Mouse (Mus musculus) limb, embryonic 13.5 days (tissue): ENCODE measurements around the gene Gm3336. TPM values are rescaled to one million over a fixed set of nuclear protein-coding genes. Genes with fewer than 3 reads are reported as not detected.

Experiments used
- ATAC-seq: fragments of 200-750 bp; cut with Nextera tagmentation; 2 replicates; pipeline ENCODE4 v1.8.0; 2017; ENCODE audit warnings: low read depth, moderate number of reproducible peaks, moderate TSS enrichment; ENCODE audit not compliant: low FRiP score
- H3K27ac ChIP-seq: fragments of 300-500 bp; sonication (generic); 2 replicates; pipeline ENCODE4 v1.5.1; 2015; ENCODE audit warnings: inconsistent platforms, mild to moderate bottlenecking, moderate library complexity
- H3K27me3 ChIP-seq: fragments of 300-500 bp; sonication (generic); 2 replicates; pipeline ENCODE4 v1.6.1; 2015; ENCODE audit warnings: mild to moderate bottlenecking, inconsistent platforms
- H3K36me3 ChIP-seq: fragments of 300-500 bp; sonication (generic); 2 replicates; pipeline ENCODE4 v1.6.1; 2015; ENCODE audit warnings: inconsistent platforms, mild to moderate bottlenecking, moderate library complexity
- H3K4me1 ChIP-seq: fragments of 300-500 bp; sonication (generic); 2 replicates; pipeline ENCODE4 v1.6.1; 2015; ENCODE audit warnings: inconsistent platforms
- H3K4me2 ChIP-seq: fragments of 300-500 bp; sonication (generic); replicated peaks from 2 replicates; pipeline ENCODE4 v1.6.1; 2015; ENCODE audit warnings: inconsistent platforms, mild to moderate bottlenecking, moderate library complexity
- H3K4me3 ChIP-seq: fragments of 300-500 bp; sonication (generic); 2 replicates; pipeline ENCODE4 v1.5.1; 2015; ENCODE audit warnings: moderate library complexity, mild to moderate bottlenecking, inconsistent platforms
- H3K9ac ChIP-seq: fragments of 300-500 bp; sonication (generic); 2 replicates; pipeline ENCODE4 v1.6.1; 2015; ENCODE audit warnings: mild to moderate bottlenecking, inconsistent platforms
- H3K9me3 ChIP-seq: fragments of 300-500 bp; sonication (generic); 2 replicates; pipeline ENCODE4 v1.6.1; 2016; ENCODE audit warnings: inconsistent platforms
- WGBS: fragments of 180-500 bp; shearing (Covaris S2); methylation state at CpG from one replicate; pipeline ENCODE4 v1.1.7; 2015; 5-methylcytosine and 5-hydroxymethylcytosine counted together
- polyA plus RNA-seq: library from polyadenylated mRNA; unstranded; fragments of >200 nt; fragmentation: Nextera tagmentation; extraction: Ambion mirVana; gene quantifications from 2 replicates; pipeline ENCODE4 v1.2.1, GENCODE M21; 2015

Gene Gm3336
- polyA plus RNA-seq, 1 experiment from 2014 or later = not detected

- Histone ChIP-seq H3K27ac (no peak overlapping the region), H3K36me3 (peaks cover 35% of the 10 kb centered on the region), H3K4me2 (no peak overlapping the region), H3K9ac (no peak overlapping the region), H3K4me3 (no peak overlapping the region), H3K4me1 (peaks cover 13% of the 10 kb centered on the region), H3K27me3 (no peaks in the 10 kb centered on the region), H3K9me3 (no peaks in the 10 kb centered on the region)
- ATAC-seq = no peak
- 65% methylated on average over 3 of the region's 3 CpGs for WGBS
Observed at GRCm38 (mm10) chr8:70681410-70681809, 36.9 kb upstream of the Gm3336 start.

- H3K27ac ChIP-seq = no peak overlapping the region
- peak overlapping the region; percentile 48 for H3K4me2 ChIP-seq
- no peaks in the 10 kb centered on the region for H3K9me3 ChIP-seq
- 6% methylated on average over 19 of the region's 19 CpGs for WGBS
- ATAC-seq = peak; percentile 75
- peaks cover 31% of the 10 kb centered on the region for H3K36me3 ChIP-seq
- H3K4me1 ChIP-seq = peaks cover 13% of the 10 kb centered on the region
- 0 out of 2 replicates have a peak overlapping the region, but pooled peaks have one; percentile 5 for H3K4me3 ChIP-seq
- peak overlapping the region; percentile 60 for H3K9ac ChIP-seq
- H3K27me3 ChIP-seq = no peaks in the 10 kb centered on the region
Observed at GRCm38 (mm10) chr8:70682193-70682592, 36.1 kb upstream of the Gm3336 start.

GRCm38 (mm10) chr8:70682692-70683091, 35.7 kb upstream of the Gm3336 start:
- Histone ChIP-seq H3K9me3 (no peaks in the 10 kb centered on the region), H3K4me3 (no peak overlapping the region), H3K4me2 (peak overlapping the region; percentile 48), H3K36me3 (peaks cover 26% of the 10 kb centered on the region), H3K27ac (no peak overlapping the region), H3K27me3 (no peaks in the 10 kb centered on the region), H3K9ac (peak overlapping the region; percentile 60; the same call in 1 of the 2 replicates), H3K4me1 (peaks cover 13% of the 10 kb centered on the region)
- WGBS = 63% methylated on average over 3 of the region's 3 CpGs
- no peak for ATAC-seq

GRCm38 (mm10) chr8:70684291-70684690, 34.1 kb upstream of the Gm3336 start:
- no peak overlapping the region for H3K27ac ChIP-seq
- no peaks in the 10 kb centered on the region for H3K27me3 ChIP-seq
- H3K9me3 ChIP-seq = no peaks in the 10 kb centered on the region
- no peak overlapping the region for H3K4me2 ChIP-seq
- no peak for ATAC-seq
- peaks cover 10% of the 10 kb centered on the region for H3K36me3 ChIP-seq
- no peak overlapping the region for H3K9ac ChIP-seq
- WGBS = 46% methylated on average over 7 of the region's 7 CpGs
- no peak overlapping the region for H3K4me3 ChIP-seq
- peaks cover 13% of the 10 kb centered on the region for H3K4me1 ChIP-seq

- WGBS = 83% methylated on average over 8 of the region's 8 CpGs
- Histone ChIP-seq H3K4me1 (peaks cover 25% of the 10 kb centered on the region), H3K36me3 (no peaks in the 10 kb centered on the region), H3K9ac (no peak overlapping the region), H3K4me3 (no peak overlapping the region), H3K9me3 (no peaks in the 10 kb centered on the region), H3K27ac (no peak overlapping the region), H3K27me3 (no peaks in the 10 kb centered on the region), H3K4me2 (no peak overlapping the region)
- ATAC-seq = no peak
Observed at GRCm38 (mm10) chr8:70687576-70687975, 30.8 kb upstream of the Gm3336 start.

- no peak for ATAC-seq
- no peak overlapping the region for H3K4me2 ChIP-seq
- no peak overlapping the region for H3K9ac ChIP-seq
- 95% methylated on average over 3 of the region's 3 CpGs for WGBS
- H3K4me3 ChIP-seq = no peak overlapping the region
- no peaks in the 10 kb centered on the region for H3K36me3 ChIP-seq
- H3K9me3 ChIP-seq = no peaks in the 10 kb centered on the region
- no peak overlapping the region for H3K27ac ChIP-seq
- peaks cover 26% of the 10 kb centered on the region for H3K4me1 ChIP-seq
- H3K27me3 ChIP-seq = no peaks in the 10 kb centered on the region
Observed at GRCm38 (mm10) chr8:70688136-70688535, 30.2 kb upstream of the Gm3336 start.

- Histone ChIP-seq H3K9me3 (no peaks in the 10 kb centered on the region), H3K4me2 (no peak overlapping the region; the same call in 1 of the 2 replicates), H3K27me3 (no peaks in the 10 kb centered on the region), H3K4me1 (peaks cover 37% of the 10 kb centered on the region), H3K27ac (0 out of 2 replicates have a peak overlapping the region, but pooled peaks have one; percentile 15), H3K4me3 (no peak overlapping the region), H3K9ac (no peak overlapping the region), H3K36me3 (no peaks in the 10 kb centered on the region)
- no peak for ATAC-seq
- 70% methylated on average over 5 of the region's 5 CpGs for WGBS
Observed at GRCm38 (mm10) chr8:70689892-70690390, 28.4 kb upstream of the Gm3336 start.

GRCm38 (mm10) chr8:70691230-70691629, 27.1 kb upstream of the Gm3336 start:
- H3K36me3 ChIP-seq = no peaks in the 10 kb centered on the region
- peak overlapping the region; percentile 36 for H3K4me3 ChIP-seq
- peak overlapping the region; percentile 86 for H3K27ac ChIP-seq
- peak overlapping the region; percentile 64 for H3K4me2 ChIP-seq
- 46% methylated on average over 4 of the region's 4 CpGs for WGBS
- no peaks in the 10 kb centered on the region for H3K9me3 ChIP-seq
- peaks cover 50% of the 10 kb centered on the region for H3K4me1 ChIP-seq
- H3K9ac ChIP-seq = peak overlapping the region; percentile 72
- ATAC-seq = peak; percentile 10
- H3K27me3 ChIP-seq = no peaks in the 10 kb centered on the region

- 4% methylated on average over 20 of the region's 20 CpGs for WGBS
- peak overlapping the region; percentile 72 for H3K9ac ChIP-seq
- H3K27me3 ChIP-seq = no peaks in the 10 kb centered on the region
- peaks cover 55% of the 10 kb centered on the region for H3K4me1 ChIP-seq
- H3K9me3 ChIP-seq = no peaks in the 10 kb centered on the region
- H3K36me3 ChIP-seq = no peaks in the 10 kb centered on the region
- peak overlapping the region; percentile 64 for H3K4me2 ChIP-seq
- peak; percentile 60 for ATAC-seq
- peak overlapping the region; percentile 86 for H3K27ac ChIP-seq
- H3K4me3 ChIP-seq = peak overlapping the region; percentile 36
Observed at GRCm38 (mm10) chr8:70691727-70692231, 26.6 kb upstream of the Gm3336 start.

- no peak overlapping the region for H3K4me3 ChIP-seq
- H3K36me3 ChIP-seq = no peaks in the 10 kb centered on the region
- H3K4me2 ChIP-seq = no peak overlapping the region
- H3K4me1 ChIP-seq = peaks cover 70% of the 10 kb centered on the region
- H3K9me3 ChIP-seq = no peaks in the 10 kb centered on the region
- 70% methylated on average over 5 of the region's 5 CpGs for WGBS
- H3K27ac ChIP-seq = no peak overlapping the region
- H3K27me3 ChIP-seq = no peaks in the 10 kb centered on the region
- H3K9ac ChIP-seq = no peak overlapping the region
- ATAC-seq = no peak
Observed at GRCm38 (mm10) chr8:70693636-70694035, 24.7 kb upstream of the Gm3336 start.

- Histone ChIP-seq H3K9ac (peak overlapping the region; percentile 25), H3K27me3 (no peaks in the 10 kb centered on the region), H3K27ac (peak overlapping the region; percentile 94), H3K4me1 (peaks cover 62% of the 10 kb centered on the region), H3K4me2 (peak overlapping the region; percentile 75), H3K36me3 (no peaks in the 10 kb centered on the region), H3K9me3 (no peaks in the 10 kb centered on the region), H3K4me3 (no peak overlapping the region)
- no peak for ATAC-seq
- 20% methylated on average over 32 of the region's 32 CpGs for WGBS
Observed at GRCm38 (mm10) chr8:70695318-70696018, 22.9 kb upstream of the Gm3336 start.

- Histone ChIP-seq H3K9me3 (no peaks in the 10 kb centered on the region), H3K9ac (peak overlapping the region; percentile 35; the same call in 1 of the 2 replicates), H3K4me2 (peak overlapping the region; percentile 75), H3K27me3 (no peaks in the 10 kb centered on the region), H3K4me3 (peak overlapping the region; percentile 26), H3K36me3 (peaks cover 1% of the 10 kb centered on the region; the same call in 1 of the 2 replicates), H3K27ac (peak overlapping the region; percentile 94), H3K4me1 (peaks cover 63% of the 10 kb centered on the region)
- WGBS = 6% methylated on average over 30 of the region's 31 CpGs
- no peak; the same call in 1 of the 2 replicates for ATAC-seq
Observed at GRCm38 (mm10) chr8:70696019-70696885, 22.1 kb upstream of the Gm3336 start.
